Mouse (Mus musculus) liver, embryonic 16.5 days (tissue): ENCODE results near the gene Cmip. TPM values are rescaled to one million over a fixed set of nuclear protein-coding genes. Genes with fewer than 3 reads are reported as not detected.
A peak's percentile ranks its signal among the peaks of the same experiment; 100 is the strongest.

Source experiments
- ATAC-seq: fragments of 200-750 bp; cut with Nextera tagmentation; 2 replicates; pipeline ENCODE4 v1.8.0; 2017; ENCODE audit warnings: low read depth, mild to moderate bottlenecking, moderate number of reproducible peaks, moderate library complexity
- H3K27ac ChIP-seq: fragments of 300-500 bp; sonication (generic); 2 replicates; pipeline ENCODE4 v1.5.1; 2014; ENCODE audit warnings: mild to moderate bottlenecking, low read length
- H3K27me3 ChIP-seq: fragments of 300-500 bp; sonication (generic); 2 replicates; pipeline ENCODE4 v1.6.1; 2014; ENCODE audit warnings: low read depth, low read length, mixed read lengths; ENCODE audit not compliant: control insufficient read depth, insufficient read depth
- H3K36me3 ChIP-seq: fragments of 300-500 bp; sonication (generic); 2 replicates; pipeline ENCODE4 v1.6.1; 2014; ENCODE audit warnings: mild to moderate bottlenecking; ENCODE audit not compliant: control insufficient read depth, insufficient read depth
- H3K4me1 ChIP-seq: fragments of 300-500 bp; sonication (generic); 2 replicates; pipeline ENCODE4 v1.6.1; 2014; ENCODE audit warnings: low read depth, low read length, mixed read lengths; ENCODE audit not compliant: control insufficient read depth
- H3K4me2 ChIP-seq: fragments of 300-500 bp; sonication (generic); 2 replicates; pipeline ENCODE4 v1.6.1; 2014; ENCODE audit warnings: low read depth, low read length, mixed read lengths
- H3K4me3 ChIP-seq: fragments of 300-500 bp; sonication (generic); 2 replicates; pipeline ENCODE4 v1.5.1; 2014; ENCODE audit warnings: low read depth, mild to moderate bottlenecking, low read length
- H3K9ac ChIP-seq: fragments of 300-500 bp; sonication (generic); 2 replicates; pipeline ENCODE4 v1.6.1; 2014; ENCODE audit warnings: low read depth, low read length
- H3K9me3 ChIP-seq: fragments of 300-500 bp; sonication (generic); replicated peaks from 2 replicates; pipeline ENCODE4 v1.6.1; 2016; ENCODE audit warnings: low read length; ENCODE audit not compliant: control insufficient read depth
- WGBS: fragments of 180-500 bp; shearing (Covaris S2); extraction: QIAGEN DNeasy Blood & Tissue Kit; methylation state at CpG from one replicate; pipeline ENCODE4 v1.1.7; 2014; ENCODE audit not compliant: insufficient replicate concordance; 5-methylcytosine and 5-hydroxymethylcytosine counted together
- polyA plus RNA-seq: library from polyadenylated mRNA; unstranded; fragments of >200 nt; fragmentation: Nextera tagmentation; extraction: Ambion mirVana; gene quantifications from 2 replicates; pipeline ENCODE4 v1.2.1, GENCODE M21; 2015

Gene Cmip
- polyA plus RNA-seq, 1 experiment from 2014 or later, result 9.1 TPM

DNA sequence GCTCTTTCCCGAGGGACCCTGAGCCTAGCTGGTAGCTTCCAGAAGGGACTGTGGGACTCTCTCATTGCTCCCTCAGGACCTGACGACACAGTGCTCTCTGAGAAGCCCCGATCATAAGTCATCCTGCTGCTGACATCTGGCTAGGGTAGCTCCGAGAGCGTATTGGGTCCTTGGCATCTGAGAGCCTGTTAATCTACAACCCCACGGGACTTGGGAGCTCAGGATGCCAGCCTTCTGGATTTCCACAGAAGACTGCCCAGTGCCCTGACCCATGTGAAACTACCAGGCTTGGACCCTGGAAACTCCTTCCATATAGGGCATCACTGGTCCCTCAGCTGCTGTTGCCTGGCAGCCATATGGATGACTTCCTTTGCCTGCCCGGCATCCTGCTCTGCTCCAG, 43.3 kb downstream of the Cmip start:
- 77% methylated on average over 7 of the region's 7 CpGs for WGBS
- Histone ChIP-seq H3K9me3 (no peaks in the 10 kb centered on the region), H3K9ac (no peak overlapping the region), H3K4me1 (peaks cover 80% of the 10 kb centered on the region), H3K4me2 (no peak overlapping the region), H3K27ac (no peak overlapping the region), H3K36me3 (no peaks in the 10 kb centered on the region), H3K4me3 (no peak overlapping the region), H3K27me3 (no peaks in the 10 kb centered on the region)
- no peak for ATAC-seq

DNA sequence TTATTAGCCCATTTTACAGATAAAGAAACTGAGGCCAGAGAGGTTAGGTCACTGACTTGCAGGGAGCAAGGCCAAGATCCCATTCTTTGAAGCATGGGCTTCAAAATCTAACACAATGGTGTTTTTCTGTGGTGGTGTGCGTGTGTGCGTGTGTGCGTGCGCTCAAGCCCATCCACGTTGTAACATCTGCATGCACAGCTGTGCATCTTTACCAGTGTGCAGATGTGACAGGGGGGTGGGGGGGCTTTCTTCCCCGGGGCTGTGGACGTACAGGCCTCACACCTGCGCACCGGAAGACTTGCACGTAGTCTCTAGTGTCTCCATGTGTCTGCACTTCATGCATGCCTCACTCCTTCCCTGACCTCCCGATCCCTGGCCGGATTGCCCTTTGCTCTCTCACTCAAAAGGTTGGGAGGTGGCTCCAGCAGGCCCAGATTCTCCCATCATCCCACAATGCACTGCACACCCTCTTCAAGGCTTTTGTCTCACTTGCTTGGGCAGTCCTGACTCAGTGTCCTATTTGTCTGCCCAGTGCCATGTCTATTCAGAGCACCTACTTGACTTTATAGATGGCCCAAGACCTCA, 44.7 kb downstream of the Cmip start:
- H3K4me2 ChIP-seq, result no peak overlapping the region
- no peak overlapping the region for H3K9ac ChIP-seq
- 85% methylated on average over 12 of the region's 12 CpGs for WGBS
- H3K27me3 ChIP-seq, result no peaks in the 10 kb centered on the region
- H3K4me1 ChIP-seq, result peaks cover 74% of the 10 kb centered on the region
- no peak overlapping the region for H3K4me3 ChIP-seq
- H3K9me3 ChIP-seq, result no peaks in the 10 kb centered on the region
- H3K27ac ChIP-seq, result 0 out of 2 replicates have a peak overlapping the region, but pooled peaks have one; percentile 4
- no peak for ATAC-seq
- no peaks in the 10 kb centered on the region for H3K36me3 ChIP-seq

DNA sequence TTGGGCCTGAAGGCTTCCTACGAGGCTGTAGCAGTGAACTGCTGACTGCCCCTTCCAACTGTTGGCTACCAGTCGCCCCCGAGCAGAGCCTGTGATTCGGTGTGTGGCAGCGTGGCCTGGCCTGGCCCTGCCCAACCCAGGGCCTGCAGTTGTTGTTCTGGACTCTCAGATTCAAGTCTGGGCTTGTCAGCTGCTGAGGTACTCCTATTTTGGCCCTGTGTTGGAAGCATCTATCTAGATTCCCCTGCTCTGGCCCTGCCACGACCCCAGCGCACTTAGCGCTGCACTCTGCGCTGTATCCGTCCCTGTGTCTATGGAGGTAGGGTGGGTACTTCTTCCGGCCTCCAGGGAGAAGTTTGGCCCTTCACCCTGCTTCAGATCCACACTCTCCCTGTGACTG, 45.2 kb downstream of the Cmip start:
- Histone ChIP-seq H3K36me3 (no peaks in the 10 kb centered on the region), H3K9me3 (no peaks in the 10 kb centered on the region), H3K4me2 (no peak overlapping the region), H3K27me3 (no peaks in the 10 kb centered on the region), H3K27ac (peak overlapping the region; percentile 4; the same call in 1 of the 2 replicates), H3K9ac (no peak overlapping the region), H3K4me1 (peaks cover 71% of the 10 kb centered on the region), H3K4me3 (no peak overlapping the region)
- no peak for ATAC-seq
- WGBS, result 81% methylated on average over 11 of the region's 11 CpGs

DNA sequence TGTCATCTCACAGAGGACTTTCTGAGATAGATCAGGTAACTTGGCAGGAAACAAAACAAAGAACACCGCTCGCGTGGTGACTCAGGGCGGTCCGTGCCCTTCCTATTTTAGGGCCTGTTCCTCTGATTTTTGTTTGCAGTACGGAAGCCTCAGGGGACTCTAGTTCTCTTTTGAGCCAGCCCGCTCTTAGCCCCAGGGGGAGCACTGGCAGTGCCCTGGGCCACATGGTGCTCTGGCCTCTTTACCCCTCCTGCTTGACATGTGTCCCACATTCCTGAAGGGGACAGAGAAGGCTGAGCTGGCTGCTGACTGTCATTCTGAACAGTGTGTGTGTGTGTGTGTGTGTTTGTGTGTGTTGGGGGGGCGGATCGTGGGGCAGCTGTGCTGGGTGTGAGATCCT, 46.8 kb downstream of the Cmip start:
- no peak overlapping the region for H3K4me2 ChIP-seq

DNA sequence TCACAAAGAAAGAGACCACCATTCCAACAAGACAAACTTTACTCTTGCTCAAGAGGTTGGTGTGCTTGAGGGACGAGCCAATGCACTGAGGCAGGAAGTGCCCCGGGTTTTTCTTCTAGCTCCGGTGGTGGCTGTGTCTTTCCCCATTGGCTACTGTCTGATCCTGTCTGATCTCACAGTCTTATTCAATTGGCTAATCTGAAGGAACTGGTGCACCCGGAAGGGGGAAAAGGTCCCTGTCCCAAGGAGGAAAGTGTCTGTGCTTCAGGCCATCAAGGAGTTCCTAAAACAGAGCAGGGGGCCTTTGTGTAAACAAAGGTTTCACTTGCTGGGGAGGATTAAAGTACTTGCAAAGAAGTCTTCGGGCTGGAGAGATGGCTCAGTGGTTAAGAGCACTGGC, 48.5 kb downstream of the Cmip start:
- Histone ChIP-seq H3K27ac (no peak overlapping the region), H3K4me1 (peaks cover 53% of the 10 kb centered on the region), H3K27me3 (no peaks in the 10 kb centered on the region), H3K9me3 (no peaks in the 10 kb centered on the region), H3K36me3 (no peaks in the 10 kb centered on the region), H3K9ac (no peak overlapping the region), H3K4me2 (no peak overlapping the region), H3K4me3 (no peak overlapping the region)
- WGBS, result 29% methylated on average over 5 of the region's 5 CpGs
- ATAC-seq, result no peak

More for the DNA sequence above, 46.8 kb downstream of the Cmip start:
- H3K27ac ChIP-seq, result peak overlapping the region; percentile 61
- ATAC-seq, result no peak
- no peaks in the 10 kb centered on the region for H3K9me3 ChIP-seq
- no peaks in the 10 kb centered on the region for H3K36me3 ChIP-seq
- no peak overlapping the region for H3K9ac ChIP-seq
- 49% methylated on average over 9 of the region's 9 CpGs for WGBS
- peaks cover 68% of the 10 kb centered on the region for H3K4me1 ChIP-seq
- H3K27me3 ChIP-seq, result no peaks in the 10 kb centered on the region
- no peak overlapping the region for H3K4me3 ChIP-seq

DNA sequence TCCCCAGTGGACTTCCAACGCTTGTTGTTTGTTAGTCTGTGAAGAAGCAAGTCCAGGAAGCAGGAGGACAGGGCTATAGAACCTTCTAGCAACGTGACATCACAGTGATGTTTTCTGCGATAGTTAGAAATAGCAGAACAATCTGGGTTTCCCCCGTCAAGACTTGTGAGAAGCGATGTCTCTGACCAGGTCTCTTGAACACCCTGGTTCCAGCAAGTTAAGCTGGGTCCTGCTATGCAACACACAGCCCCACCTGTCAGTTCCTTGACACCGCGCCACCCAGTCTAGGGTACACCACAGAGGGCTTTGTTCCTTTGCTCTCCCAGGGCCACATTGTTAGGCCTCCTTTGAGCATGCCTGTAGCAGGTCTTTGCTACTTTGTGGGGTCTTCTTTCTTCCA, 49.9 kb downstream of the Cmip start:
- Histone ChIP-seq H3K27me3 (no peaks in the 10 kb centered on the region), H3K9me3 (no peaks in the 10 kb centered on the region), H3K36me3 (0 out of 2 replicates have a peak, but pooled peaks cover 3% of the 10 kb centered on the region), H3K4me3 (no peak overlapping the region), H3K27ac (no peak overlapping the region), H3K9ac (no peak overlapping the region), H3K4me2 (no peak overlapping the region), H3K4me1 (peaks cover 41% of the 10 kb centered on the region)
- ATAC-seq, result no peak
- WGBS, result 75% methylated on average over 7 of the region's 7 CpGs

DNA sequence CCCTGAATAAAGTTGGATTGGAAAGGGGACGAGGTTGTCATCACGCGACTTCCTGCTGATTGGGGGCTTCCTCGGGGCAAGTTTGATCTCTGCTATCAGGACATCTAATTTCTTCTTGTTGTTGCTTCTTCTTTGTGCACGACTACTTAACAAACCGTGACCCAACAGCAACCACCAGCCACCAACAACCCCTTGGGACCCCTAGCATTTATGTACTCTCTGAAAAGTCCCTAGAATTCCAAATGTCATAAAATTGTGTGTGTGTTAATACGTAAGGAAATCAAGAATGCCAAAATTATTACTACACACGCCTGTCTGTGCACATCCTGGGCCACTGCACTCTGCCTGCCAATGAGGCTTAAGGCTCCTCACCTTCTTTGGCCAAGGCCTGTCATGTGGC, 50.4 kb downstream of the Cmip start:
- ATAC-seq, result no peak
- H3K27ac ChIP-seq, result no peak overlapping the region
- H3K9me3 ChIP-seq, result no peaks in the 10 kb centered on the region
- 0 out of 2 replicates have a peak, but pooled peaks cover 3% of the 10 kb centered on the region for H3K36me3 ChIP-seq
- H3K9ac ChIP-seq, result no peak overlapping the region
- H3K4me1 ChIP-seq, result peaks cover 39% of the 10 kb centered on the region
- H3K27me3 ChIP-seq, result no peaks in the 10 kb centered on the region
- H3K4me3 ChIP-seq, result no peak overlapping the region
- H3K4me2 ChIP-seq, result no peak overlapping the region
- WGBS, result 68% methylated on average over 8 of the region's 8 CpGs

DNA sequence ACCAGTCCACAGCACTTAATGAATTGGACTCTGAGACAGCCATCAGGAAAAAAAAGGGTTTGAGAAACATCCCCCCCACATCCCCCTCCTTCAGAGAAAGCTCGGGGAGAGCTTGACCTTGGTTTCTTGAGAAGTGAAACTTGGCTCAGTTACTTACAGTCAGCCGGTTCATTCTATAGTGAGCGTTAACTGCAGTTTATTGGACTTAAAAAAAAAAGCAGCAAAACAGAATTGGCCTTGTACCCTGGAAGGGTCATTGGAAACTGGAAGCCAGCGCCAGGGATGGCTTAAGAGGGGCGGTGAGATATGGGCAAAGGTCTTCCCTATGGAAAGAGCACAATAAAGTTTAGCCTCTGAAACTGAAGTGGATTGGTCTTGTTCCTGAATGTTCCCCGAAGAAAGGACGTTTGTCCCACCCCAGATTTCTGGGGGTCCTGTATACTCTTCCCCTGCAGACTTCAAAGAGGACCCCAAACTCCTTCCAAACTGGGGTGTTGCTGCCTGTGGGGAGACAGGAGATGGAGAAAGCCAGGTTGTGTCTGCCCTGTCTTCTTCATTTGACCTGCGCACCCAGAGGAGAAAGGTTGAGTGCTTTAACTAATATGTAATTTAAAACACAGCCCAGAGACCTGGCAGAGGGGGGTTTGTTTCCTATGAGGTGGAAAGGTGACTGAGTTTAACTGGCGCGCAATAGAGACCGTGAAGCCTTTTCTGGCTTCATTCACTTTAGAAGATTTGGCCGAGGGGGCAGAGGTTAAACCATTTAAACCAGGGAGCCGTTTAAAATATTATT, 51.6 kb downstream of the Cmip start:
- Histone ChIP-seq H3K9me3 (no peaks in the 10 kb centered on the region), H3K27me3 (no peaks in the 10 kb centered on the region), H3K4me1 (peaks cover 35% of the 10 kb centered on the region), H3K4me3 (no peak overlapping the region), H3K27ac (0 out of 2 replicates have a peak overlapping the region, but pooled peaks have one; percentile 12), H3K9ac (no peak overlapping the region), H3K4me2 (0 out of 2 replicates have a peak overlapping the region, but pooled peaks have one; percentile 10), H3K36me3 (0 out of 2 replicates have a peak, but pooled peaks cover 3% of the 10 kb centered on the region)
- 73% methylated on average over 13 of the region's 13 CpGs for WGBS
- no peak for ATAC-seq

DNA sequence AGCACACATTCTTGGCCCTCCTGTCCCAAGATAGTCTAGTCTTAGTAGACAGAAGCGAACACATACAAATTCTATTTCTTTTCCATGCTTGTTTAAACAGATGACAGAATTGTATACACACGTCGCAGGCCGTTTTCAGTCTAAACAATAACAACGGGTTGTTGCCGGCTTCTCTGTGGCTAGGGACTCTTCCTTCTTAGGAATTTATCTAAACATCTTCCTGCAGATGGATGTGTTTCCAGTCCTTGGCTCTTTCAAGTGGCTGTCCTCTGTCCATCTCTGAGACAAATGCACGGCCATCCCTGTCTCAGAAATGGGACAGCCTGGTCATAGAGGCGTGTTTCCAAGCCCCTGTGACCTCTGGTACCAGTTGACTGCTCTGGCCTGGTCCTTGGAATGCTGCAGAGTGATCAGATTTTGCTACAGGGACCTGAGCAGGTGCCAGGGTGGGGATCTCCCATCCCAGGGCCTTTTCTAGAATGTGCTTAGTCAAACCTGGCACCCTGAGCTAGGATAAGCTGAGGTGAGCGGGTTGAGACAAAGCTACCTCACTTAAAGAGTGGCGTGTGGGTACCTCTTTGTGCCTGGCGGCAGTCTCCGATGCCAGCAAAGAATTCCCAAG, 52.9 kb downstream of the Cmip start:
- Histone ChIP-seq H3K27me3 (no peaks in the 10 kb centered on the region), H3K4me3 (no peak overlapping the region), H3K36me3 (0 out of 2 replicates have a peak, but pooled peaks cover 3% of the 10 kb centered on the region), H3K9ac (no peak overlapping the region), H3K27ac (no peak overlapping the region), H3K4me2 (no peak overlapping the region), H3K9me3 (no peaks in the 10 kb centered on the region), H3K4me1 (peaks cover 29% of the 10 kb centered on the region)
- 83% methylated on average over 12 of the region's 12 CpGs for WGBS
- no peak for ATAC-seq
